Mouse (Mus musculus) limb, embryonic 15.5 days (tissue): ENCODE results near the gene Lrr1. TPM values are rescaled to one million over a fixed set of nuclear protein-coding genes. Genes with fewer than 3 reads are reported as not detected.
"Not testable (repeated sequence)": the region's sequence is repeated elsewhere in the genome, so short reads cannot be mapped to it uniquely, and the experiment has no call there.

Experiments used
- ATAC-seq: fragments of 200-750 bp; cut with Nextera tagmentation; 2 replicates; pipeline ENCODE4 v1.8.0; 2017; ENCODE audit warnings: low read depth, moderate TSS enrichment; ENCODE audit not compliant: insufficient number of reproducible peaks, low FRiP score, low TSS enrichment
- H3K27ac ChIP-seq: fragments of 300-500 bp; sonication (generic); 2 replicates; pipeline ENCODE4 v1.5.1; 2015; ENCODE audit warnings: moderate library complexity, mild to moderate bottlenecking, inconsistent platforms
- H3K27me3 ChIP-seq: fragments of 300-500 bp; sonication (generic); 2 replicates; pipeline ENCODE4 v1.6.1; 2015; ENCODE audit warnings: inconsistent platforms
- H3K36me3 ChIP-seq: fragments of 300-500 bp; sonication (generic); 2 replicates; pipeline ENCODE4 v1.6.1; 2015; ENCODE audit warnings: inconsistent platforms
- H3K4me1 ChIP-seq: fragments of 300-500 bp; sonication (generic); 2 replicates; pipeline ENCODE4 v1.6.1; 2015; ENCODE audit warnings: inconsistent platforms
- H3K4me2 ChIP-seq: fragments of 300-500 bp; sonication (generic); 2 replicates; pipeline ENCODE4 v1.6.1; 2015; ENCODE audit warnings: mild to moderate bottlenecking, inconsistent platforms
- H3K4me3 ChIP-seq: fragments of 300-500 bp; sonication (generic); 2 replicates; pipeline ENCODE4 v1.5.1; 2015; ENCODE audit warnings: mild to moderate bottlenecking, inconsistent platforms
- H3K9ac ChIP-seq: fragments of 300-500 bp; sonication (generic); 2 replicates; pipeline ENCODE4 v1.6.1; 2015; ENCODE audit warnings: inconsistent platforms
- H3K9me3 ChIP-seq: fragments of 300-500 bp; sonication (generic); 2 replicates; pipeline ENCODE4 v1.6.1; 2016; ENCODE audit warnings: inconsistent platforms
- WGBS: fragments of 180-500 bp; shearing (Covaris S2); methylation state at CpG from one replicate; pipeline ENCODE4 v1.1.7; 2015; 5-methylcytosine and 5-hydroxymethylcytosine counted together
- polyA plus RNA-seq: library from polyadenylated mRNA; unstranded; fragments of >200 nt; fragmentation: Nextera tagmentation; extraction: Ambion mirVana; gene quantifications from 2 replicates; pipeline ENCODE4 v1.2.1, GENCODE M21; 2015

Lrr1 gene
- polyA plus RNA-seq, 1 experiment from 2014 or later: 19.5 TPM

GRCm38 (mm10) chr12:69143460-69143859, 25.2 kb upstream of the Lrr1 start:
- Histone ChIP-seq H3K27ac (no peak overlapping the region), H3K36me3 (no peaks in the 10 kb centered on the region), H3K9ac (no peak overlapping the region), H3K4me1 (no peaks in the 10 kb centered on the region), H3K4me3 (no peak overlapping the region), H3K27me3 (no peaks in the 10 kb centered on the region), H3K9me3 (no peaks in the 10 kb centered on the region), H3K4me2 (no peak overlapping the region)
- ATAC-seq: no peak
- 75% methylated on average over 6 of the region's 6 CpGs for WGBS

GRCm38 (mm10) chr12:69147166-69147735, 21.4 kb upstream of the Lrr1 start:
- Histone ChIP-seq H3K9me3 (no peaks in the 10 kb centered on the region), H3K4me3 (no peak overlapping the region), H3K27me3 (no peaks in the 10 kb centered on the region), H3K9ac (no peak overlapping the region), H3K4me1 (no peaks in the 10 kb centered on the region), H3K4me2 (no peak overlapping the region), H3K27ac (no peak overlapping the region), H3K36me3 (no peaks in the 10 kb centered on the region)
- ATAC-seq: no peak
- 93% methylated on average over 5 of the region's 5 CpGs for WGBS

GRCm38 (mm10) chr12:69150049-69150448, 18.6 kb upstream of the Lrr1 start:
- 59% methylated on average over 13 of the region's 13 CpGs for WGBS
- no peaks in the 10 kb centered on the region for H3K27me3 ChIP-seq
- H3K4me3 ChIP-seq: no peak overlapping the region
- no peaks in the 10 kb centered on the region for H3K4me1 ChIP-seq
- H3K4me2 ChIP-seq: no peak overlapping the region
- H3K36me3 ChIP-seq: no peaks in the 10 kb centered on the region
- H3K27ac ChIP-seq: no peak overlapping the region
- no peak overlapping the region for H3K9ac ChIP-seq
- ATAC-seq: no peak
- no peaks in the 10 kb centered on the region for H3K9me3 ChIP-seq

GRCm38 (mm10) chr12:69155923-69156322, 12.7 kb upstream of the Lrr1 start:
- WGBS: 78% methylated on average over 2 of the region's 2 CpGs
- Histone ChIP-seq H3K9ac (no peak overlapping the region), H3K4me2 (no peak overlapping the region), H3K27ac (no peak overlapping the region), H3K9me3 (no peaks in the 10 kb centered on the region), H3K36me3 (peaks cover 17% of the 10 kb centered on the region), H3K27me3 (no peaks in the 10 kb centered on the region), H3K4me3 (no peak overlapping the region), H3K4me1 (peaks cover 4% of the 10 kb centered on the region)
- ATAC-seq: no peak

GRCm38 (mm10) chr12:69156436-69156835, 12.2 kb upstream of the Lrr1 start:
- ATAC-seq: no peak
- no peaks in the 10 kb centered on the region for H3K9me3 ChIP-seq
- no peak overlapping the region for H3K4me3 ChIP-seq
- no peak overlapping the region for H3K9ac ChIP-seq
- H3K27me3 ChIP-seq: no peaks in the 10 kb centered on the region
- WGBS: 85% methylated on average over 4 of the region's 4 CpGs
- no peak overlapping the region for H3K4me2 ChIP-seq
- peaks cover 17% of the 10 kb centered on the region for H3K36me3 ChIP-seq
- no peak overlapping the region for H3K27ac ChIP-seq
- peaks cover 4% of the 10 kb centered on the region for H3K4me1 ChIP-seq

GRCm38 (mm10) chr12:69157107-69157506, 11.5 kb upstream of the Lrr1 start:
- Histone ChIP-seq H3K36me3 (peaks cover 17% of the 10 kb centered on the region), H3K4me1 (peaks cover 4% of the 10 kb centered on the region), H3K27me3 (no peaks in the 10 kb centered on the region), H3K9me3 (no peaks in the 10 kb centered on the region), H3K4me2 (no peak overlapping the region), H3K9ac (no peak overlapping the region), H3K4me3 (no peak overlapping the region), H3K27ac (no peak overlapping the region)
- no peak for ATAC-seq
- 91% methylated on average over 2 of the region's 2 CpGs for WGBS

GRCm38 (mm10) chr12:69158366-69158764, 10.2 kb upstream of the Lrr1 start:
- 1% methylated on average over 19 of the region's 19 CpGs for WGBS
- peak overlapping the region; percentile 72 for H3K9ac ChIP-seq
- H3K27me3 ChIP-seq: no peaks in the 10 kb centered on the region
- H3K4me3 ChIP-seq: peak overlapping the region; percentile 66
- peak overlapping the region; percentile 55 for H3K4me2 ChIP-seq
- no peak for ATAC-seq
- peak overlapping the region; percentile 95 for H3K27ac ChIP-seq
- peaks cover 4% of the 10 kb centered on the region for H3K4me1 ChIP-seq
- H3K36me3 ChIP-seq: peaks cover 17% of the 10 kb centered on the region
- no peaks in the 10 kb centered on the region for H3K9me3 ChIP-seq

GRCm38 (mm10) chr12:69158765-69159577, 9.6 kb upstream of the Lrr1 start, which contains the start of gene Rps29:
Gene Rps29 (minus strand): TSS chr12:69159186.
- not testable (repeated sequence) for H3K9me3 ChIP-seq, H3K4me1 ChIP-seq, H3K27me3 ChIP-seq
- under 1% methylated on average over 62 of the region's 68 CpGs for WGBS
- Histone ChIP-seq H3K4me3 (peak within 1 kb of the TSS; percentile 66), H3K4me2 (peak within 1 kb of the TSS; percentile 55), H3K36me3 (peaks cover 17% of the 10 kb centered on the region), H3K9ac (peak within 1 kb of the TSS; percentile 72), H3K27ac (peak within 1 kb of the TSS; percentile 95)
- ATAC-seq: peak; percentile 98

- no peaks in the 10 kb centered on the region for H3K27me3 ChIP-seq
- no peaks in the 10 kb centered on the region for H3K9me3 ChIP-seq
- ATAC-seq: no peak
- H3K9ac ChIP-seq: no peak overlapping the region
- H3K4me3 ChIP-seq: peak overlapping the region; percentile 66
- H3K4me2 ChIP-seq: no peak overlapping the region
- WGBS: 4% methylated on average over 9 of the region's 9 CpGs
- peaks cover 4% of the 10 kb centered on the region for H3K4me1 ChIP-seq
- 0 out of 2 replicates have a peak overlapping the region, but pooled peaks have one; percentile 63 for H3K27ac ChIP-seq
- peaks cover 17% of the 10 kb centered on the region for H3K36me3 ChIP-seq
These were observed 9.1 kb upstream of the Lrr1 start for GRCm38 (mm10) chr12:69159578-69159940.

- H3K36me3 ChIP-seq: peaks cover 17% of the 10 kb centered on the region
- H3K4me3 ChIP-seq, H3K27ac ChIP-seq, H3K9me3 ChIP-seq, H3K4me1 ChIP-seq, H3K27me3 ChIP-seq, H3K9ac ChIP-seq, H3K4me2 ChIP-seq, ATAC-seq: not testable (repeated sequence)
- 79% methylated on average over 2 of the region's 2 CpGs for WGBS
These were observed 7.9 kb upstream of the Lrr1 start for GRCm38 (mm10) chr12:69160677-69161076.

GRCm38 (mm10) chr12:69163586-69163985, 5.0 kb upstream of the Lrr1 start:
- WGBS: 81% methylated on average over 4 of the region's 4 CpGs
- H3K27me3 ChIP-seq, H3K9me3 ChIP-seq, H3K4me2 ChIP-seq, H3K4me1 ChIP-seq, H3K9ac ChIP-seq, H3K4me3 ChIP-seq, H3K27ac ChIP-seq, ATAC-seq, H3K36me3 ChIP-seq: not testable (repeated sequence)

GRCm38 (mm10) chr12:69164904-69165303, 3.7 kb upstream of the Lrr1 start:
- H3K9ac ChIP-seq: no peak overlapping the region
- H3K4me1 ChIP-seq: peaks cover 10% of the 10 kb centered on the region; the same call in 1 of the 2 replicates
- no peak overlapping the region for H3K27ac ChIP-seq
- H3K9me3 ChIP-seq: no peaks in the 10 kb centered on the region
- no peak overlapping the region for H3K4me3 ChIP-seq
- H3K36me3 ChIP-seq: no peaks in the 10 kb centered on the region
- 41% methylated on average over 3 of the region's 3 CpGs for WGBS
- no peaks in the 10 kb centered on the region for H3K27me3 ChIP-seq
- no peak overlapping the region for H3K4me2 ChIP-seq
- ATAC-seq: no peak
